Mouse (Mus musculus): ENCODE measurements around the gene Gas1. TPM values are rescaled to one million over a fixed set of nuclear protein-coding genes. Genes with fewer than 3 reads are reported as not detected.

Gene Gas1
- polyA plus RNA-seq, 1 experiment from 2014 or later: 36.2 TPM

DNA sequence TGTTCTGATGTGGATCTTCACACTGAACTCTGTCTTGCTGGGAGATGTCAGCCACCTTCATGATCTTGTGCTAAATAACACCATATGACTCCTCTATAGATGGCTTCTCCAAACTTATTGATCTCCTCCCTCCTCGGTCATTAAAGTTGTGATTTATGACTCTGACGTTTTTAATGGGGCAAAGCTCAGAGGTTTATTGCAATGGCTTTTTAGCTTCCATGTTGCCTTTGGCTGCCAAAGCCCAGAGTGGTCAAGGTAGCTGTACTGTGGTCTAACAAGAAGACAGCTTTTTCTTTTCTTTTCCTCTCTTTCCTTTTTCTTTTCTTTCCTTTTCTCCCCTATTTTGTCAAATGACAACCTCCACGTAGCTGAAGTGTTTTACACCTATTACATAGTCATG is 52.1 kb downstream of the Gas1 start:
- Histone ChIP-seq H3K27ac (ENCODE audit: low read depth, low read length) (no peak overlapping the region), H3K4me2 (no peak overlapping the region), H3K9ac (ENCODE audit: low read depth, low read length) (no peak overlapping the region), H3K4me3 (ENCODE audit: low read depth, low read length) (no peak overlapping the region), H3K36me3 (ENCODE audit: control insufficient read depth, insufficient read depth, low read length) (no peaks in the 10 kb centered on the region), H3K27me3 (ENCODE audit: control insufficient read depth, insufficient read depth, low read length) (no peaks in the 10 kb centered on the region), H3K4me1 (ENCODE audit: control insufficient read depth, insufficient read depth, low read length) (peaks cover 14% of the 10 kb centered on the region), H3K9me3 (replicated peaks; ENCODE audit: control insufficient read depth, low read length) (no peaks in the 10 kb centered on the region)
- no peak for ATAC-seq (replicated peaks; ENCODE audit: insufficient number of reproducible peaks, low FRiP score, low TSS enrichment)
- WGBS (ENCODE audit: insufficient replicate concordance): 61% methylated on average over 3 of the region's 3 CpGs

DNA sequence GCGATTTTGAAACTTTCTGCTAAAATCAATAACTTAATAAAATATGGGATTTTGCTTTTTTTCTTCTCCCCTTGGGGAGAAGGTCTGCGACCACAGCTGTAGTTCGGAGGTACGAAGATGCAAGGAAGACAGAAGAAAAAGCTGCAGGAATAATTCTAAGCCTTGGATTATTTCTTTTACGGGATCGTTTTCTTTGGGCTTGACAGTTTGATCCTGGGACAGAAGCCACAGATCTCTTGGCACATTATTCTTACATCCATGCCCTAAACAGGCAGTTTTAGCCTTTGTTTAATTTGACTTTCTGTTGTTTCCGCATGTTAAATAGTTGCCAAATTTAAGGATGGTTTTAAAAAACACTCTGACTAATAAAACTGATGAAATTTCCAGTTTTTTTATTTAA is 52.7 kb downstream of the Gas1 start:
- H3K27me3 ChIP-seq (ENCODE audit: control insufficient read depth, insufficient read depth, low read length): no peaks in the 10 kb centered on the region
- H3K27ac ChIP-seq (ENCODE audit: low read depth, low read length): no peak overlapping the region
- WGBS (ENCODE audit: insufficient replicate concordance): 79% methylated on average over 7 of the region's 7 CpGs
- no peak overlapping the region for H3K4me3 ChIP-seq (ENCODE audit: low read depth, low read length)
- no peaks in the 10 kb centered on the region for H3K9me3 ChIP-seq (replicated peaks; ENCODE audit: control insufficient read depth, low read length)
- H3K4me1 ChIP-seq (ENCODE audit: control insufficient read depth, insufficient read depth, low read length): peaks cover 14% of the 10 kb centered on the region
- no peak overlapping the region for H3K9ac ChIP-seq (ENCODE audit: low read depth, low read length)
- H3K4me2 ChIP-seq: no peak overlapping the region
- ATAC-seq (replicated peaks; ENCODE audit: insufficient number of reproducible peaks, low FRiP score, low TSS enrichment): no peak
- H3K36me3 ChIP-seq (ENCODE audit: control insufficient read depth, insufficient read depth, low read length): no peaks in the 10 kb centered on the region
